Mouse (Mus musculus): ENCODE measurements around the gene R3hdm4. TPM values are rescaled to one million over a fixed set of nuclear protein-coding genes. Genes with fewer than 3 reads are reported as not detected.
"Not testable (repeated sequence)": the region's sequence is repeated elsewhere in the genome, so short reads cannot be mapped to it uniquely, and the experiment has no call there.

R3hdm4 gene
- polyA plus RNA-seq, 1 experiment from 2014 or later = 116 TPM

DNA sequence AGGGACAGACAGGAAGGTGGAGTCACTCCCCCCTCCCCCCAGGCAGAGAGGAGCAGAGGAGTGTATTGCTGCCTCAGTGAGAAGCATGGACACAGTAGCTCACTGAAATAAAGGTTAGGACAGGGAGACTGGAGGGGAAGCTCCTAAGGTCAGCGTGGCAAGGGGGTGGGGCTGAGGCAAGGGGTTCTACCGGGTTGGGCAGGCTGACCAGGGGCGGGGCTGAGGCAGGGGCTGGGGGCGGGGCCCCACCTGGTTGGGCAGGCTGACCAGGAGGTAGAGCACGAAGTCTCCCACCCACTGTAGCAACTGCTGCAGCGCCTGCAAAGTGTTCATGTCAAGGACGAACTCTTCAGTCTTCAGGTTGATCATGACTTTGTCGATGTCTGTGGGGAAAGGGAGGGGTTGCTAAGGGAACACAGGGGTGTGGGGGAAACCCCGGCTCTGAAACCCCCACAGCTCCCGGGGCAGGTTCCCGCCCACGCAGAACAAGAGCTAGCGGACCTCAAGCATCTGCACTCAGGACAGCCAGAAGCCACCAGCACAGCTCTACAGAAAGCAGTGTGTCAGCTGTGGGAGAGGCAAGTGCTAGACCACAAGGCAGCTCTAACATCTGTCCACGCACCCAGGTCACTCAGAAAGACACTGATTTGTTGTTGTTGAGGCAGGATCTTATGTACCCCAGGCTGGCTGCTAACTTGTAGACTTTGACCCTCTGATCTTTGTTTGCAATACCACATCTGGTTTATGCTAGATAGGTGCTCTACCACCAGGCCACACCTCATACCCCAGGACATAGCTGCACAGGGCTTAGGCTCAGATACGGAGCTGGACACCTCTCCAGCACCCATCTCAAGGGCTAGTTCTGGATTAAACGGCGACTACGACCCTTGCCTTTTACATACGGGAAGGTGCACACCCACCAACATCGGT is 23.4 kb downstream of the R3hdm4 start:
- no peaks in the 10 kb centered on the region for H3K9me3 ChIP-seq (ENCODE audit: control insufficient read depth, low read length)
- H3K4me3 ChIP-seq (ENCODE audit: low read length) = no peak overlapping the region
- peaks cover 12% of the 10 kb centered on the region for H3K4me1 ChIP-seq (ENCODE audit: control insufficient read depth, insufficient read depth, low read length)
- ATAC-seq = peak; percentile 60
- no peaks in the 10 kb centered on the region for H3K27me3 ChIP-seq (replicated peaks; ENCODE audit: control insufficient read depth, insufficient read depth, low read length)
- no peak overlapping the region for H3K27ac ChIP-seq (ENCODE audit: low read length)
- H3K36me3 ChIP-seq (ENCODE audit: control insufficient read depth, insufficient read depth, low read length) = peaks cover 16% of the 10 kb centered on the region
- H3K4me2 ChIP-seq (ENCODE audit: low read depth, low read length) = no peak overlapping the region
- 45% methylated on average over 20 of the region's 20 CpGs for WGBS
- 0 out of 2 replicates have a peak overlapping the region, but pooled peaks have one; percentile 38 for H3K9ac ChIP-seq (ENCODE audit: low read depth, low read length)

DNA sequence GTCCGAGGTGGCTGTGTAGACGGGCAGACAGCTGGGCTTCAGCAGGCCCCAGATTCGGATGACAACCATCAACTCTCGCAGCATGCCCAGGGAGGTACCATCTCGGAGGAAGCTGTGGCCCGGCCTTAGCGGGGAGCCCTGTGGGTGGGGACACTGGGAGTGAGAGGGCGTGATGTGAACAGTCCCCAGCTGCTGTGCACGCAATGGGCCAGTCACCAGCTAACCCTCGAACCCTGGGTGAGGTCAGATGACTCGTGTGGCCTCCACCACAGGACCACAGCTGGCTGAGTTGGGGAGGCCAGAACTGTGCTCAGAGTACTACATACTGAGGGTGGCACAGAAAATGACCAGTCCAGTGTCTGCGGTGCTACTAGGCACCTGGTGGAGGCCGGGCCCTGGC is 24.2 kb downstream of the R3hdm4 start:
- no peak overlapping the region for H3K4me2 ChIP-seq (ENCODE audit: low read depth, low read length)
- WGBS = 81% methylated on average over 13 of the region's 13 CpGs
- no peaks in the 10 kb centered on the region for H3K27me3 ChIP-seq (replicated peaks; ENCODE audit: control insufficient read depth, insufficient read depth, low read length)
- H3K4me3 ChIP-seq (ENCODE audit: low read length) = no peak overlapping the region
- peaks cover 12% of the 10 kb centered on the region for H3K4me1 ChIP-seq (ENCODE audit: control insufficient read depth, insufficient read depth, low read length)
- H3K9ac ChIP-seq (ENCODE audit: low read depth, low read length) = no peak overlapping the region
- H3K36me3 ChIP-seq (ENCODE audit: control insufficient read depth, insufficient read depth, low read length) = peaks cover 16% of the 10 kb centered on the region
- 0 out of 2 replicates have a peak, but pooled peaks have one; percentile 2 for ATAC-seq
- no peak overlapping the region for H3K27ac ChIP-seq (ENCODE audit: low read length)
- no peaks in the 10 kb centered on the region for H3K9me3 ChIP-seq (ENCODE audit: control insufficient read depth, low read length)

DNA sequence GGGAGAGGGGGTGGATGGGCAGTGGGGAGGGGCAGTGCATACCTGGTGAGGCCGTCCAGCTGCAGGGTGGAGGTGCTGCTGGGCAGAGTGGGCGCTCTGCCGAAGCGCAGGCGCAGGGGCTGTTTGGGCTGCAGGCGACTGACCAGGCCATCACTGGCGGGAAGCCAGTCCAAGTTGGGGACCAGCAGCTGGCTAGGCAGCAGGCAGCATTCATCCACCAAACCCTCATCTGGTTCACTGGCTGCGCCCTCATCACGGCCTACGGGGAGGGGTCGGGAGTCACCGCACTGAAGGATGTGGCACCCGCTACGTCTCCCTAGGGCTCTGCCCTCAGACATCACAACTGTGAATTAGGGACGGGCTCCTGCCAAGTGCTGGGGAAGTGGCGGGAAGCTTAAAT is 24.7 kb downstream of the R3hdm4 start:
- Histone ChIP-seq H3K27ac (ENCODE audit: low read length) (no peak overlapping the region), H3K4me3 (ENCODE audit: low read length) (no peak overlapping the region), H3K4me2 (ENCODE audit: low read depth, low read length) (no peak overlapping the region), H3K36me3 (ENCODE audit: control insufficient read depth, insufficient read depth, low read length) (peaks cover 16% of the 10 kb centered on the region), H3K9ac (ENCODE audit: low read depth, low read length) (no peak overlapping the region), H3K9me3 (ENCODE audit: control insufficient read depth, low read length) (no peaks in the 10 kb centered on the region), H3K4me1 (ENCODE audit: control insufficient read depth, insufficient read depth, low read length) (peaks cover 12% of the 10 kb centered on the region), H3K27me3 (replicated peaks; ENCODE audit: control insufficient read depth, insufficient read depth, low read length) (no peaks in the 10 kb centered on the region)
- no peak for ATAC-seq
- WGBS = 89% methylated on average over 16 of the region's 16 CpGs

DNA sequence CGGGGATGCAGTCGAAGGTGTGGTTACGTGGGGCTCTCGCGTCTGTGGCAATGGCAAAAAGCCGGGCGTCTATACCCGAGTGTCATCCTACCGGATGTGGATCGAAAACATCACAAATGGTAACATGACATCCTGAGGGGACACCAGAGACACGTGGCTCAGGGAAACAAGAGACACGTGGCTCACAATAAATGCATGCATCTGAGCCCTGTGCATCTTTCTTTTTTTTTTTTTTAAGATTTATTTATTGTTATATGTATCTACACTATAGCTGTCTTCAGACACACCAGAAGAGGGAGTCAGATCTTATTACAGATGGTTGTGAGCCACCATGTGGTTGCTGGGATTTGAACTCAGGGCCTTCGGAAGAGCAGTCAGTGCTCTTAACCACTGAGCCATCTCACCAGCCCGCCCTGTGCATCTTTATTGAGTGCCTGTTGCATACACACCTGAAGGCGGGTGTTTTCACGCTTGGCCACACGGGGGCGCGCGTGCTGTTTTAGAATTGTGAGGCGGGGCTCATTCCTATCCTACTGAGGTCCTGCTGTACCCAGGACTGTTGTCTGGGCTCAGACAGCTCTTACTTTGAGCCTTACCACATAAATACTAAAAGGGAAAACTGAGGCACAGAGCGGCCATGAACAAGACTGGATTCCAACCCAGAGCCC is 28.4 kb downstream of the R3hdm4 start:
- peak; percentile 65; the same call in 1 of the 2 replicates for ATAC-seq
- H3K9ac ChIP-seq (ENCODE audit: low read depth, low read length) = not testable (repeated sequence)

DNA sequence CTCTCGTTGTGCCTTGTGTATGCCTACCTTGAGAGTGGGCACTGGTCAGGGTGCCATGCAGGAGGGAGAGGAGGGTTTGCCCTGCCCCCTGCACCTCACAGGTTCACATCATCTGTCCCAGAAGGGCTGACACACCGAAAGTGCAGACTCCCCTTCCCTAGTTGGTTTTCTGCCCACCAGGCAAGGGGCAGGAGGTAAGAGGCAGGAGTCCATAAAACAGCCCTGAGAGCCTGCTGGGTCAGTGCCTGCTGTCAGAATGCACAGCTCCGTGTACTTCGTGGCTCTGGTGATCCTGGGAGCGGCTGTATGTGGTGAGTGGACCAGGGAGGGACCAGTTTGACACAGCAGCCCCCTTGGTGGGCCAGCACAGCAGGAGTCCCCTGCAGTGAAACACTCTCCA is 30.3 kb downstream of the R3hdm4 start, which contains the start of gene Cfd:
Cfd (plus strand) TSS at position 184 of the 400 bp plus-strand sequence.
- Histone ChIP-seq H3K27ac (ENCODE audit: low read length) (no peak within 1 kb of the TSS), H3K4me2 (ENCODE audit: low read depth, low read length) (no peak within 1 kb of the TSS), H3K36me3 (ENCODE audit: control insufficient read depth, insufficient read depth, low read length) (0 out of 2 replicates have a peak, but pooled peaks cover 5% of the 10 kb centered on the region), H3K4me1 (ENCODE audit: control insufficient read depth, insufficient read depth, low read length) (no peaks in the 10 kb centered on the region), H3K4me3 (ENCODE audit: low read length) (no peak within 1 kb of the TSS), H3K9me3 (ENCODE audit: control insufficient read depth, low read length) (no peaks in the 10 kb centered on the region), H3K9ac (ENCODE audit: low read depth, low read length) (no peak within 1 kb of the TSS), H3K27me3 (replicated peaks; ENCODE audit: control insufficient read depth, insufficient read depth, low read length) (no peaks in the 10 kb centered on the region)
- WGBS = 43% methylated on average over 5 of the region's 5 CpGs
- no peak for ATAC-seq

More for the DNA sequence above, 28.4 kb downstream of the R3hdm4 start:
- H3K4me3 ChIP-seq (ENCODE audit: low read length); H3K4me2 ChIP-seq (ENCODE audit: low read depth, low read length); H3K36me3 ChIP-seq (ENCODE audit: control insufficient read depth, insufficient read depth, low read length); H3K27ac ChIP-seq (ENCODE audit: low read length); H3K9me3 ChIP-seq (ENCODE audit: control insufficient read depth, low read length); H3K27me3 ChIP-seq (replicated peaks; ENCODE audit: control insufficient read depth, insufficient read depth, low read length); H3K4me1 ChIP-seq (ENCODE audit: control insufficient read depth, insufficient read depth, low read length): not testable (repeated sequence)
- 41% methylated on average over 22 of the region's 22 CpGs for WGBS

DNA sequence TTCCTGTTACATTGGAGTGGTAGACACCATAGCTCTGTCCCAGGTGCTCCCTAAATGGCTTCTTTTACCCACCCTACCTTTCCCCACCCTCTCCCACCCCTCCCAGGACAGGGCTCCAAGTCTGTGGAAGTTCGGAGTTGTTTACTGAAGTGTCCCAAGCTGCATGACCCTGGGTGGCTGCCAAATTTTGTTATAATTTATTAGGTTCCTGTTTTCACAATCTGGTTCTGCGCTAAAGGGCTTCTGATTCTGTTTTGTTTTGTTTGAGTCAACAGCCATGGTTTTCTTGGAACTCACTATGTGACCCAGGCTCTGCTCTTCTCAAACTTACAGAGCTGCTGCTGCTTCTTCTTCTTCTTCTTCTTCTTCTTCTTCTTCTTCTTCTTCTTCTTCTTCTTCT is 31.6 kb downstream of the R3hdm4 start:
- H3K27me3 ChIP-seq (replicated peaks; ENCODE audit: control insufficient read depth, insufficient read depth, low read length) = no peaks in the 10 kb centered on the region
- no peak overlapping the region for H3K4me2 ChIP-seq (ENCODE audit: low read depth, low read length)
- H3K27ac ChIP-seq (ENCODE audit: low read length) = no peak overlapping the region
- H3K36me3 ChIP-seq (ENCODE audit: control insufficient read depth, insufficient read depth, low read length) = no peaks in the 10 kb centered on the region
- H3K4me1 ChIP-seq (ENCODE audit: control insufficient read depth, insufficient read depth, low read length) = no peaks in the 10 kb centered on the region
- no peak for ATAC-seq
- H3K4me3 ChIP-seq (ENCODE audit: low read length) = no peak overlapping the region
- H3K9ac ChIP-seq (ENCODE audit: low read depth, low read length) = no peak overlapping the region
- WGBS = 53% methylated on average over 2 of the region's 2 CpGs
- H3K9me3 ChIP-seq (ENCODE audit: control insufficient read depth, low read length) = no peaks in the 10 kb centered on the region

DNA sequence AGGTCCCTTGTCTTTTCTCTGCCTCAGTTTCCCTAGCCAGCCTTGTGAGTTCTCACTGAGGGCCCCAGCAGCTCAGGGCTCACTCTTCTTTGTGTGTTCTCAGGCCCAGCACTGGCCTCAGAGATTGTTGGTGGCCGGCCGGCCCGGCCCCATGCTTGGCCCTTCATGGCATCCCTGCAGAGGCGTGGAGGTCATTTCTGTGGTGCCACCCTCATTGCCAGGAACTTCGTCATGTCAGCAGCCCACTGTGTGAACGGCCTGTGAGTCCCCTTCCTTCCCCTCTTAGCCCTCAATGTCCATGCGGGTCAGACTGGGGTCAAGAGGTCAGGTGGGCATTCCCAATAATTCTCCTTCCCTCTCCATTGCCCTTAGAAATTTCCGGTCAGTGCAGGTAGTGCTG is 34.4 kb downstream of the R3hdm4 start:
- no peak overlapping the region for H3K4me3 ChIP-seq (ENCODE audit: low read length)
- 0 out of 2 replicates have a peak, but pooled peaks cover 3% of the 10 kb centered on the region for H3K27me3 ChIP-seq (replicated peaks; ENCODE audit: control insufficient read depth, insufficient read depth, low read length)
- no peak overlapping the region for H3K9ac ChIP-seq (ENCODE audit: low read depth, low read length)
- peaks cover 8% of the 10 kb centered on the region; the same call in 1 of the 2 replicates for H3K4me1 ChIP-seq (ENCODE audit: control insufficient read depth, insufficient read depth, low read length)
- WGBS = 83% methylated on average over 8 of the region's 8 CpGs
- H3K27ac ChIP-seq (ENCODE audit: low read length) = no peak overlapping the region
- no peak overlapping the region for H3K4me2 ChIP-seq (ENCODE audit: low read depth, low read length)
- ATAC-seq = no peak
- H3K36me3 ChIP-seq (ENCODE audit: control insufficient read depth, insufficient read depth, low read length) = no peaks in the 10 kb centered on the region
- H3K9me3 ChIP-seq (ENCODE audit: control insufficient read depth, low read length) = no peaks in the 10 kb centered on the region

DNA sequence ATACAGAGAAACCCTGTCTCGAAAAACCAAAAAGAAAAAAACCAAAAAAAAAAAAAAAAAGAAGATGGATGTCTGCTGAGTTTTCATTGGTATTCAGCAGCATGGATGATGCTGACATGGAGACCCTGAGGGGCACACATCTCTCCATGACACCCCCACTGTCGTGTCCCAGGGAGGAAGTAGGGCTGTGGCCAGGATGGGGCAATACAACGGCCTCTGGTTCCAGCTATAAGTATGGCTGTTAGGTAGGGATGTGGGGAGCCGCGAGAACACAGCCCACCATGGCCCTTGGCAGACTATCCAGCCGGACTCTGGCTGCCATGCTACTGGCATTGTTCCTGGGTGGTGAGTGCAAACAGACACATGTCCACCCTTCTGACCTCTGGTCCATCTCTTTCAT is 35.0 kb downstream of the R3hdm4 start, which contains the start of gene Elane:
Elane (plus strand) TSS at position 194 of the 400 bp plus-strand sequence.
- H3K4me2 ChIP-seq (ENCODE audit: low read depth, low read length) = no peak within 1 kb of the TSS
- H3K9ac ChIP-seq (ENCODE audit: low read depth, low read length) = no peak within 1 kb of the TSS
- ATAC-seq = no peak
- H3K9me3 ChIP-seq (ENCODE audit: control insufficient read depth, low read length) = no peaks in the 10 kb centered on the region
- H3K36me3 ChIP-seq (ENCODE audit: control insufficient read depth, insufficient read depth, low read length) = no peaks in the 10 kb centered on the region
- peaks cover 9% of the 10 kb centered on the region for H3K4me1 ChIP-seq (ENCODE audit: control insufficient read depth, insufficient read depth, low read length)
- H3K27me3 ChIP-seq (replicated peaks; ENCODE audit: control insufficient read depth, insufficient read depth, low read length) = 0 out of 2 replicates have a peak, but pooled peaks cover 3% of the 10 kb centered on the region
- WGBS = 81% methylated on average over 6 of the region's 6 CpGs
- no peak within 1 kb of the TSS for H3K27ac ChIP-seq (ENCODE audit: low read length)
- no peak within 1 kb of the TSS for H3K4me3 ChIP-seq (ENCODE audit: low read length)

DNA sequence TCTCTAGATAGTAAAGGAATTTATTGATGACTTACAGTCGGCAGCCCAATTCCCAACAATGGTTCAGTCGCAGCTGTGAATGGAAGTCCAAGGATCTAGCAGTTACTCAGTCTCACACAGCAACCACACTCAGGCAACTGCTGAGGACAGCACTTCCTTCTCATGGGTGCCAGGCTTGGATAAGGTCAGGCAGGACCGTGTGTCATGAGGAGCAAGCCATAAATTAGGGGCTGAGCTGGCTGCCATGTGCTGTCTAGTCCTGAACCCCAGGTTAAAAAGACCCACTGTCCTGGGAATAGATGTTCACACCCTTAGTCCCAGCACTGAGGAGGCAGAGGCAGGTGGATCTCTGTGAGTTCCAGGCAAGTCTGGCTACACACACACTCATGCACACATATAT is 36.1 kb downstream of the R3hdm4 start:
- not testable (repeated sequence) for H3K4me2 ChIP-seq (ENCODE audit: low read depth, low read length); H3K9ac ChIP-seq (ENCODE audit: low read depth, low read length)
- 48% methylated on average over 2 of the region's 3 CpGs for WGBS

More for the DNA sequence above, 36.1 kb downstream of the R3hdm4 start:
- not testable (repeated sequence) for ATAC-seq; H3K9me3 ChIP-seq (ENCODE audit: control insufficient read depth, low read length); H3K27ac ChIP-seq (ENCODE audit: low read length); H3K4me3 ChIP-seq (ENCODE audit: low read length); H3K36me3 ChIP-seq (ENCODE audit: control insufficient read depth, insufficient read depth, low read length); H3K27me3 ChIP-seq (replicated peaks; ENCODE audit: control insufficient read depth, insufficient read depth, low read length)
- H3K4me1 ChIP-seq (ENCODE audit: control insufficient read depth, insufficient read depth, low read length) = peaks cover 18% of the 10 kb centered on the region
